Mouse (Mus musculus): Measurements from ENCODE around the gene Ddx4. TPM values are rescaled to one million over a fixed set of nuclear protein-coding genes. Genes with fewer than 3 reads are reported as not detected.
"Not testable (repeated sequence)": the region's sequence is repeated elsewhere in the genome, so short reads cannot be mapped to it uniquely, and the experiment has no call there.

The Ddx4 gene
- total RNA-seq, 2 experiments from 2014 or later: not detected

- intact Hi-C loops (cut with DNase I): no loop called here
- no peak for DNase-seq
Measured at GRCm38 (mm10) chr13:112642897-112643296, 9.4 kb downstream of the Ddx4 start.

DNA sequence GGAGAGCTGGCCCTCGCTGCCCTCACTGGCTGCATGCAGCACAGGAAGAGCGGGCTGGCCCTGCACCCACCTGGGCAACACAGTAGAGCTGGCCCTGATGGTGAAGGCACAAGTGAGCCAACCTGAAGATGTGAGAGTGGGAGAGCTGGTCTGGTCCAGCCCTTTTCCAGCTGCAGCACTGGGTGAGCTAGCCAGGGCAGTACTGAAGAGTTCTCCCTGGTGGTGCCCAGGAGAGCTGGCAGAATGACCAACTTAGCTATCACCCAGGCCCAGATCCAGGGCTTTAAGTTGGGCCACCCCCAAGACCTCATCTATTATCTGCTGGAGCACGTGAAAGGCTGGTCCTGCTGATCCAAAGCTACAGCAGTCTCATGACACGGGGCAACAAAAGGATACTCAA is 13.2 kb downstream of the Ddx4 start:
- intact Hi-C loops (cut with DNase I): no loop called here
- no peak for DNase-seq

GRCm38 (mm10) chr13:112636498-112636897 is 15.8 kb downstream of the Ddx4 start:
- intact Hi-C loops (cut with DNase I): no loop called here
- DNase-seq: no peak

GRCm38 (mm10) chr13:112635174-112635837 is 17.0 kb downstream of the Ddx4 start:
- no peak for DNase-seq
- intact Hi-C loops (cut with DNase I): no loop called here

DNA sequence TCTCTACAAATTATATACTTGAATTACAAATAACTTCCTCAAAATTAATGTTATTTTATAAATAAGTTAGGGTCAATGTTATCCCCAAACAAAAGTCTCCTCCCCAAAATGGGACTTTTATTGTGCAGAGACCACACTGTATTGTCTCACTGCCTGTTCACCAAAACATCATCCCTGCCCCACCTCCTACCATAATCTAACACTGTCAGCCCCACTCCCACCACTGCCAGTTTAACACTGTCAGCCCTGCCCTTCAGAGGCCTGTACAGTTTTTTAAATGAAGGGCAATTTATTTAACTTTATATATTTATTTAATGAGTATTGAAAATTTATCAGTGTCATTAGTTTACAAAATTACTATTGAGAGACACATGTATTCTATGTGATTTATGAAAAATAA is 26.7 kb downstream of the Ddx4 start:
- DNase-seq: no peak
- intact Hi-C loops (cut with DNase I): loop anchor here (10.0 kb wide), 1 partner anchor 351 kb away; no protein-coding TSS in a partner anchor

DNA sequence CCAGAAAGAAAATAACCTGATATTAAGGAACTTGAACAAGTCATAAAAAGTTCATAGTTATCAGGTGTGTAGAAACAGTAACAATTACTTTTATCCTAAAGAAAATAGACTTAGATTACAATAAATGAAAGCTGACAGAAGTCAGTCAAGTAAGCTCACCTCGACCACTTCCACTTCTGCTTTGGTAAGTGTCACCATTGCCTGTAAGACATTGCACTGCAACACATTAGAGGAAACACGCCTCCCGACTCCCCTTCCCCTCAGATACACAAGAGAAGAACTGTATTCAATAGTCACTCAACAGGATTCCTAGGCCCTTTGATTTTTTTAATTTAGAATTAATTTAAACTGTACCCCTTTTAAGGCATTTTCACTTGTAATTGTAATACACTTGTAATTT is 27.7 kb downstream of the Ddx4 start:
- no peak for DNase-seq
- intact Hi-C loops (cut with DNase I): loop anchor here (10.0 kb wide), 1 partner anchor 350 kb away; no protein-coding TSS in a partner anchor

- intact Hi-C loops (cut with DNase I): loop anchor here (10.0 kb wide), 1 partner anchor 349 kb away; no protein-coding TSS in a partner anchor
- DNase-seq: no peak
Measured at GRCm38 (mm10) chr13:112623656-112624055, 28.6 kb downstream of the Ddx4 start.

GRCm38 (mm10) chr13:112621592-112621991 is 30.7 kb downstream of the Ddx4 start:
- DNase-seq: no peak

DNA sequence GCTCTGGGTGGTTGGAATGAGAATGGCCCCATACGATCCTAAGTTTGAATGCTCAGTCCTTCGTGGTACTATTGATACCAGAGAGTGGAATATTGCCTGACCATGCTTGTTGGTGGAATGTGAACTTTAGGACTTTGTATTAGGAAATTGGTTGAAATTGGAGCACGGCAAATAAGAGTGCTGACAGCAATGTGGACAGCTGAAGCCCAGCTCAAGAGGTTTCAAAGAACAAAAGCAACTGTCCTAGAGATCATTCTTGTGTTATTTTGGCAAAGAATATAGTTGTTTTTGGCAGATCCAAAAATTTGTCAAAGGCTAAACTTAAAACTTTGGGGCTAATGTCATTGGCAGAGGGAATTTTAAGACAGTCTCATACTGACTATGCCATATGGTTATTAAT is 43.7 kb downstream of the Ddx4 start:
- intact Hi-C loops (cut with DNase I): no loop called here
- no peak for DNase-seq

More at GRCm38 (mm10) chr13:112621592-112621991, 30.7 kb downstream of the Ddx4 start:
- intact Hi-C loops (cut with DNase I): loop anchor here (10.0 kb wide), 1 partner anchor 347 kb away; no protein-coding TSS in a partner anchor

DNA sequence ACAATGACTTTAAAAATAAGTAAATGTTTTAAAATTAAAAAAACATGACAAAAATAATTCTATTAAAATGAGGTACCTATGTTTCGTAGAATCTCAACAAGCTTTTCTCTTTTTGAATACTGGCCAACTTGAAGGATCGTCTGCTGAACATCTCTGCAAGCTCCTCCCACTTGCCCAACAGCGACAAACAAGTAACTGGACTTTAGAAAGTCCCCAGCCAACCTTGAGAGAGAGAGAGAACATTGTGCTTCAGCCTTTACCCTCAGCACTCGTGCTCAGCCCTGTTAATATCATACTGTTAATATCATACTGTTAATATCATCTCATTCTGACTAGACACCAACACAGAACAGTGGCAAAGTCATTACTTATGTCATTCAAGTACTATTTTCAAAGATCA is 47.9 kb downstream of the Ddx4 start:
- intact Hi-C loops (cut with DNase I): no loop called here
- DNase-seq: no peak

GRCm38 (mm10) chr13:112603839-112604238 is 48.4 kb downstream of the Ddx4 start:
- DNase-seq: no peak
- intact Hi-C loops (cut with DNase I): no loop called here

DNA sequence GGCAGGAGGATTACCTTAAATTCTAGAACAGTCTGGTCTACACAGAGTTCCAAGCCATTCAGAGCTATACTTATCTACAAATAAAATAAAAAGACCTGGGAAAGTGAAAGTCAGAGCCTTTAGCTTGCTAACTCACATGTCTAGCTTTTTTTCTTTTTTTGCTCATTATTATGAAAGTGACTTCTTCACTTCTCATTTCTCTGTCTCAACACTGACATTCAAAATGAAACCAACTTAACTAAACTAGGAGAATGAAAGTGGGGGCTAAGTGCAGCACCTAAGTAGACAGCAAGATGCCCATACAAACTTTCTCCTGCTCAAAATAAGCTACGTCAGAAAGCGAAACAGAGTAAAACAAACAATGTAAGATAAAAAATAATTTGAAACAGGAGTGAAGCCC is 49.7 kb downstream of the Ddx4 start:
- intact Hi-C loops (cut with DNase I): no loop called here
- no peak for DNase-seq

- intact Hi-C loops (cut with DNase I); DNase-seq: not testable (repeated sequence)
Measured at GRCm38 (mm10) chr13:112594260-112594659, 58.0 kb downstream of the Ddx4 start, which contains the start of gene Il31ra. Gene Il31ra (minus strand): TSS chr13:112594360.

DNA sequence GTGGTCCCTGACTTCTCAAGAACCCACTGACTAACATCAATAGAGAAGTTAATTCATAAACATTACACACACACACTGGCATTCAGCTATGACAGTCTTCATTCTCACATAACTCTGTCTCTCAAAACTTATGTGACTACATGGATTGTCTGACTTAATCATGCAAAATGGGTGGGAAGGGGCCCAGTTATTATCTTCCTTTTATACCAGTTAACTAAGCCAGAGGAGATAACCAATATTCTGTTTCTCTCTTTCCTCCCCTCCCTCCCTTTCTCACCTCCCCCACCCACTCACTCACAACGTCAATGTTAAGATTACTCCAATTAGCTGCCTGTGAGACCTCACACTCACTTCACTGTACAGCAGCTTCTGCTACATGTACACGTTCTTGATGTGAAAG is 62.0 kb downstream of the Ddx4 start:
- intact Hi-C loops (cut with DNase I): no loop called here
- no peak for DNase-seq

- intact Hi-C loops (cut with DNase I): no loop called here
- DNase-seq: no peak
Measured at GRCm38 (mm10) chr13:112589625-112590024, 62.6 kb downstream of the Ddx4 start.

GRCm38 (mm10) chr13:112584556-112585237 is 67.6 kb downstream of the Ddx4 start:
- no peak for DNase-seq
- intact Hi-C loops (cut with DNase I): no loop called here

- no peak for DNase-seq
- intact Hi-C loops (cut with DNase I): no loop called here
Measured at GRCm38 (mm10) chr13:112582291-112582690, 70.0 kb downstream of the Ddx4 start.

DNA sequence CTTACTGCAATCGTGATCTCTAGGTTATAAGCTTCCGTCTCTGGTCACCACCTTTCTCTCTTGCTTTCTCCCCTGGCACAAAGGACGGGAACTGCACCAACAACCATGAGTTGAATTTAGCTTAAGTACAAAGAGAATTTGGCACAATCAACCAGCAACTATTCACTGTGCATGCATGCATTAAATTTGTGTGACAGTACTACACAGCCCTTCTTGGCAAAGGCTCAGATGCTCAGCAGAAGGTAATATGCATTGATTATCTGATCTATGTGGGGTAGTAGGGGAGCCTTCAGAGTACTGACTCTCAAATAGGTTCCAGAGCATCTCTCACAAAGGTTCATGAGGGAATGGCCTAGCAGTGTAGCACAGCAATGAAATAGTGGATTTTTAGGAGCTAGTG is 70.5 kb downstream of the Ddx4 start:
- intact Hi-C loops (cut with DNase I): no loop called here
- DNase-seq: no peak

GRCm38 (mm10) chr13:112580590-112581320 is 71.5 kb downstream of the Ddx4 start:
- intact Hi-C loops (cut with DNase I): no loop called here
- DNase-seq: no peak

- intact Hi-C loops (cut with DNase I): not testable (repeated sequence)
- peak; percentile 100 for DNase-seq
Measured at GRCm38 (mm10) chr13:112578041-112578440, 74.2 kb downstream of the Ddx4 start.

DNA sequence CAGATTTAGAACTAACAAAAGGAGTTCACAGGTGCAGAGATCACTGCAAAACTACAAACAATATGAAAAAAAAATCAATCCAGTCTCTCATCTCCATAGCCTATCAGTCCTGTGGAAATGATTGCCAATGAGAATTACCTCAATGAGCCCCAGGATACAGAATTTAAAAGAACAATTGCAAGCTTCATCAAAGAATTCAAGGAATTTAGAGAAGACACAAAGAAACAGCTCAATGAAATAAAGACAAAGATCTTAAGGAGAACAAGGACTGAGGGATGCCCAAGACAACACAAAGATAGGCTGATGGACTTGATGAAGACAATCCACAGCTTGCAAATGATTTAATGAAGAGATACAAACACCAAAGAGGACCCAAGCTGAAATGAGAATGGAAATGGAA is 78.5 kb downstream of the Ddx4 start:
- intact Hi-C loops (cut with DNase I): no loop called here
- DNase-seq: no peak
